Mouse (Mus musculus) liver, embryonic 15.5 days (tissue): ENCODE data around the gene Cux2. TPM values are rescaled to one million over a fixed set of nuclear protein-coding genes. Genes with fewer than 3 reads are reported as not detected.

Source experiments
- ATAC-seq: fragments of 200-750 bp; cut with Nextera tagmentation; 2 replicates; pipeline ENCODE4 v1.8.0; 2017; ENCODE audit warnings: moderate number of reproducible peaks, mild to moderate bottlenecking, moderate library complexity; ENCODE audit not compliant: insufficient read depth
- H3K27ac ChIP-seq: fragments of 300-500 bp; sonication (generic); replicated peaks from 2 replicates; pipeline ENCODE4 v1.5.1; 2015; ENCODE audit warnings: mild to moderate bottlenecking, inconsistent platforms
- H3K27me3 ChIP-seq: fragments of 300-500 bp; sonication (generic); 2 replicates; pipeline ENCODE4 v1.6.1; 2015; ENCODE audit warnings: mild to moderate bottlenecking, inconsistent platforms
- H3K36me3 ChIP-seq: fragments of 300-500 bp; sonication (generic); replicated peaks from 2 replicates; pipeline ENCODE4 v1.6.1; 2015; ENCODE audit warnings: moderate library complexity, mild to moderate bottlenecking, inconsistent platforms
- H3K4me1 ChIP-seq: fragments of 300-500 bp; sonication (generic); replicated peaks from 2 replicates; pipeline ENCODE4 v1.6.1; 2015; ENCODE audit warnings: inconsistent platforms
- H3K4me2 ChIP-seq: fragments of 300-500 bp; sonication (generic); 2 replicates; pipeline ENCODE4 v1.6.1; 2015; ENCODE audit warnings: moderate library complexity, mild to moderate bottlenecking, inconsistent platforms
- H3K4me3 ChIP-seq: fragments of 300-500 bp; sonication (generic); replicated peaks from 2 replicates; pipeline ENCODE4 v1.5.1; 2015; ENCODE audit warnings: mild to moderate bottlenecking, inconsistent platforms
- H3K9ac ChIP-seq: fragments of 300-500 bp; sonication (generic); 2 replicates; pipeline ENCODE4 v1.6.1; 2015; ENCODE audit warnings: moderate library complexity, mild to moderate bottlenecking, inconsistent platforms
- H3K9me3 ChIP-seq: fragments of 300-500 bp; sonication (generic); replicated peaks from 2 replicates; pipeline ENCODE4 v1.6.1; 2016; ENCODE audit warnings: inconsistent platforms
- WGBS: fragments of 180-500 bp; shearing (Covaris S2); methylation state at CpG from one replicate; pipeline ENCODE4 v1.1.7; 2015; ENCODE audit warnings: mixed read lengths; ENCODE audit not compliant: insufficient replicate concordance; 5-methylcytosine and 5-hydroxymethylcytosine counted together
- polyA plus RNA-seq: library from polyadenylated mRNA; unstranded; fragments of >200 nt; fragmentation: Nextera tagmentation; extraction: Ambion mirVana; gene quantifications from 2 replicates; pipeline ENCODE4 v1.2.1, GENCODE M21; 2015

Gene Cux2
- polyA plus RNA-seq, 1 experiment from 2014 or later: 1.8 TPM

DNA sequence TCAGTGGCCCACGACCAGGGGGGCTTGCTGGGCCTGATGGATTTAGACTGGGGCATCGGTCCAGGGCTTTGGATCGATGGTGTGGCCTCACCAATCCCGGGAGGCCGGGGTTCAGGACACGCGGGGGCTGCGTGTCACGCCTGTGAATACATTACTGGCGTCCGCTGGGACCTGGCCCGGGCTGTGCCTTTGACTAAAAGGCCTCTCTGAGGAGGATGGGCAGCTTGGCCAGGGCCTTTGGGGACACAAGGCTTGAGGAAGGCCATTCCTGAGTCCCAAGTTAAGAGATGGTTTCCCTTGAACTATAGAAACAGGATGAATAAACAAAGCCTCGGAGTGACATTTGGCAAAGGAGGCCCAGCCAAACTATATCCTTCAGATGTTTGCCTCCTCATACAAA is 32.6 kb downstream of the Cux2 start:
- H3K27me3 ChIP-seq: no peaks in the 10 kb centered on the region
- WGBS: 61% methylated on average over 13 of the region's 13 CpGs
- H3K27ac ChIP-seq: 0 out of 2 replicates have a peak overlapping the region, but pooled peaks have one; percentile 38
- no peak overlapping the region for H3K4me3 ChIP-seq
- H3K36me3 ChIP-seq: no peaks in the 10 kb centered on the region
- H3K4me2 ChIP-seq: peak overlapping the region; percentile 54
- ATAC-seq: no peak
- no peaks in the 10 kb centered on the region for H3K4me1 ChIP-seq
- H3K9ac ChIP-seq: no peak overlapping the region; the same call in 1 of the 2 replicates
- H3K9me3 ChIP-seq: no peaks in the 10 kb centered on the region

DNA sequence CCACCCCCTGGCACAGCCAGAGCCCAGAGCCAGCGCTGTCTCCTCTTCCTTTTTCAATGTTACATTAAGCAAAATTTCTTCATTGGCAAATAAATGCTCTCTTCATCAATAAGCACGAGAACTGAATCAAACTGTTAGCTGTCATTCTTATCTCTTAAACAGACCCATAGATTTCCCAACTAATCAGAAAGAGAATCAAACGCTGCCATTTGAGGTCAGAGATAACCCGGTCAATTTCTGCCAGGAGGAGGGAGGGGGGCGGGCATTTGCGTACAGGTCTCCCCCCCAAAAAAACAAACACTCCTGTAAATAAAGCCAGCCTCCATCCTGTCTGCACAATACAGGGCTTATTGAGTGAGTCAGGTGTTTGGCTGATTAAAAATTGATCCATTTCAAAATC is 33.2 kb downstream of the Cux2 start:
- no peak overlapping the region for H3K27ac ChIP-seq
- no peaks in the 10 kb centered on the region for H3K4me1 ChIP-seq
- no peaks in the 10 kb centered on the region for H3K36me3 ChIP-seq
- H3K9me3 ChIP-seq: no peaks in the 10 kb centered on the region
- 50% methylated on average over 6 of the region's 6 CpGs for WGBS
- no peak for ATAC-seq
- no peak overlapping the region for H3K9ac ChIP-seq
- H3K27me3 ChIP-seq: no peaks in the 10 kb centered on the region
- no peak overlapping the region for H3K4me3 ChIP-seq
- peak overlapping the region; percentile 54 for H3K4me2 ChIP-seq

- Histone ChIP-seq H3K4me1 (no peaks in the 10 kb centered on the region), H3K36me3 (no peaks in the 10 kb centered on the region), H3K4me2 (no peak overlapping the region), H3K27me3 (no peaks in the 10 kb centered on the region), H3K27ac (no peak overlapping the region), H3K9ac (no peak overlapping the region), H3K9me3 (no peaks in the 10 kb centered on the region), H3K4me3 (no peak overlapping the region)
- ATAC-seq: no peak
- 73% methylated on average over 17 of the region's 17 CpGs for WGBS
These were observed 34.8 kb downstream of the Cux2 start for GRCm38 (mm10) chr5:122015149-122015548.

GRCm38 (mm10) chr5:122014671-122015070 is 35.2 kb downstream of the Cux2 start:
- ATAC-seq: no peak
- 68% methylated on average over 8 of the region's 8 CpGs for WGBS
- H3K4me3 ChIP-seq: no peak overlapping the region
- no peaks in the 10 kb centered on the region for H3K9me3 ChIP-seq
- no peak overlapping the region for H3K27ac ChIP-seq
- no peaks in the 10 kb centered on the region for H3K4me1 ChIP-seq
- no peaks in the 10 kb centered on the region for H3K27me3 ChIP-seq
- H3K4me2 ChIP-seq: no peak overlapping the region
- no peaks in the 10 kb centered on the region for H3K36me3 ChIP-seq
- H3K9ac ChIP-seq: no peak overlapping the region

DNA sequence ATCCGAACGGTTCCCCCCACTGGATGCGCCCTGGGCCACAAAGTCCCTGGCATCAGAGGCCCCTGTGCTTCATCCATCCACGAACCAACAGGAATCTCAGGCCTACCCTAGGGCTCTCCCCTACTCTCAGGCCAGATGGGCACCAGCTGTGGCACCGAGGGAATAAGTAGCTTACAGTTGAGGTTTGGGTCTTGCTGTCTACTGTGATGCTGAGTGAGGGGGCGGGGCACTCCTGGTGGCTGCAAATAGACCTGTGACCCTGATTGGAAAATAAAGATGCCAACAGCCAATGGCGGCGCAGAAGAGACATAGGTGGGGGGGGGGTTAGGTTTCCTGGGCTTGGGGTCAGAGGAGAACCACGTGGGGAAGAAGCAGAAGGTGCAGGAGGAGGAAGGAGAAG is 38.6 kb downstream of the Cux2 start:
- Histone ChIP-seq H3K4me2 (no peak overlapping the region), H3K9ac (no peak overlapping the region), H3K36me3 (no peaks in the 10 kb centered on the region), H3K27ac (no peak overlapping the region), H3K27me3 (no peaks in the 10 kb centered on the region), H3K9me3 (no peaks in the 10 kb centered on the region), H3K4me3 (no peak overlapping the region), H3K4me1 (peaks cover 5% of the 10 kb centered on the region; the same call in 1 of the 2 replicates)
- 27% methylated on average over 9 of the region's 9 CpGs for WGBS
- ATAC-seq: no peak

DNA sequence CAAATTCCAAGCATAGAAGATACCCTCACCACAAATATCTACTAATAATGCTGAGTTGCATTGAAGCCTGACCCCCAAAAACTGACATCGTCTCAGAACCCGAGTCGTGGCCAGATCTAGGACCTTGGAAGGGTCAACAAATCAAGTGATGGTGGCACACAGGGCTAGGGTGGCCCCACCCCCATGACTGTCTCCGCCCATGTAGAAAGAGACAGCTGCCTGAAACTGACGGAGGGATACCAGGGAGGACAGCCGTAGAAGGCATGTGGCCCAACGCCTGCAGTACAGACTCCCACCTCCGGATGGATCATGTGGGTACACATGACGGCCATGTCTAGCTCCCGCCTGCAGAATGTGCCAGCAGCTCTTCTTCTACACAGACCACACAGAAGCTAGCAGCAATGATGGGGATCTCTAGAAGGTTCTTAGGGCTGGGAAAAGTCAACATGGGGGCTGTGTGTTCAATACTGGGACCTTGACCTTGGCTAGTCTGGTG is 41.9 kb downstream of the Cux2 start:
- Histone ChIP-seq H3K27ac (no peak overlapping the region), H3K36me3 (no peaks in the 10 kb centered on the region), H3K9me3 (no peaks in the 10 kb centered on the region), H3K4me3 (no peak overlapping the region), H3K4me1 (peaks cover 17% of the 10 kb centered on the region), H3K9ac (no peak overlapping the region), H3K4me2 (no peak overlapping the region), H3K27me3 (no peaks in the 10 kb centered on the region)
- no peak for ATAC-seq
- WGBS: 69% methylated on average over 10 of the region's 10 CpGs

DNA sequence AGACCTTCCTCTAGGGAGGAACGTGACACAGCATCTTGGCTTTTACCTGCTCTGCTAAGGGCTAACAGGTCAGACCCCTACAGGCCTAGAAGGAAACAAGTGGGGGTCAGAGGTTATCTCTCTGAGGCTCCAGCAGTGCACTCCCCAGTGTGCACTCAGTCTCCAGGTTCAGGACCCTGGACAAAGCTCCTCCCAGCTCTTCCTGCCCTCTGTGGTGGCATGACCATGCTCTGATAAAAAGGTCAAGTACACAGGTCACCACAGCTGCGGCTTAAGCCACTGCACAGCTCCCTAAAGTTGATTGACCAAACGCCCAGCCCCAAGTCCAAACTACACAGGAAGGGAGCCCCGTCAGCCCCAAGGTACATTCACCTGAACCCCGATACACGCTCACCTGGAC is 46.4 kb downstream of the Cux2 start:
- Histone ChIP-seq H3K9ac (no peak overlapping the region), H3K9me3 (no peaks in the 10 kb centered on the region), H3K27me3 (no peaks in the 10 kb centered on the region), H3K4me2 (no peak overlapping the region), H3K4me3 (no peak overlapping the region), H3K36me3 (no peaks in the 10 kb centered on the region), H3K4me1 (peaks cover 27% of the 10 kb centered on the region), H3K27ac (no peak overlapping the region)
- peak; percentile 61; the same call in 1 of the 2 replicates for ATAC-seq
- 27% methylated on average over 6 of the region's 6 CpGs for WGBS

- Histone ChIP-seq H3K4me2 (no peak overlapping the region), H3K27ac (no peak overlapping the region), H3K4me3 (no peak overlapping the region), H3K4me1 (peaks cover 26% of the 10 kb centered on the region), H3K9ac (no peak overlapping the region), H3K27me3 (no peaks in the 10 kb centered on the region), H3K36me3 (no peaks in the 10 kb centered on the region), H3K9me3 (no peaks in the 10 kb centered on the region)
- WGBS: 67% methylated on average over 18 of the region's 18 CpGs
- ATAC-seq: no peak
These were observed 47.8 kb downstream of the Cux2 start for GRCm38 (mm10) chr5:122002148-122002547.

DNA sequence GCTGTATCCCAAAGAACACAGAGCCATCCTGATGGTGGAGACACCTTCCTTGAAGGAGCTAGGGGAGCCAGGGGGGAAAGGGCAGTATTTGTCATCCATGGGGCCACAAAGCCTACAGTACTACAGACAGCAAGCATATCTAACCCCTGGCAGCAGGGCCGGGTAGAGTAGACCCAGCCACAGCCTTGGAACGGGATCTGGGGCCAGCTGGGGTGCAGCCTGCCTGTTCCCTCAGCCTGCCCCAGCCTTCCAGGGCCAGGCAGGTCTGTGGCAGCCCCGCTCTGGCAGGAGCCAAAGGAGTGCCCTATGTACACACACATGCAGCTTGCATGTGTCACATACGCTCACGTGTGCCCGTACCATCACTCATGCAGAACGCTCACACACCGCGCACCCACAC is 48.6 kb downstream of the Cux2 start:
- H3K4me2 ChIP-seq: no peak overlapping the region
- 74% methylated on average over 9 of the region's 9 CpGs for WGBS
- peaks cover 35% of the 10 kb centered on the region for H3K4me1 ChIP-seq
- no peak for ATAC-seq
- H3K9me3 ChIP-seq: no peaks in the 10 kb centered on the region
- no peak overlapping the region for H3K9ac ChIP-seq
- no peak overlapping the region for H3K27ac ChIP-seq
- no peak overlapping the region for H3K4me3 ChIP-seq
- H3K27me3 ChIP-seq: no peaks in the 10 kb centered on the region
- no peaks in the 10 kb centered on the region for H3K36me3 ChIP-seq

- H3K4me1 ChIP-seq: peaks cover 35% of the 10 kb centered on the region
- WGBS: 82% methylated on average over 16 of the region's 16 CpGs
- H3K9me3 ChIP-seq: no peaks in the 10 kb centered on the region
- H3K36me3 ChIP-seq: no peaks in the 10 kb centered on the region
- no peak overlapping the region for H3K9ac ChIP-seq
- H3K4me3 ChIP-seq: no peak overlapping the region
- ATAC-seq: no peak
- no peak overlapping the region for H3K4me2 ChIP-seq
- H3K27ac ChIP-seq: no peak overlapping the region
- H3K27me3 ChIP-seq: no peaks in the 10 kb centered on the region
These were observed 49.5 kb downstream of the Cux2 start for GRCm38 (mm10) chr5:122000381-122000780.

- H3K27ac ChIP-seq: no peak overlapping the region
- H3K4me1 ChIP-seq: peaks cover 31% of the 10 kb centered on the region
- no peak overlapping the region for H3K4me2 ChIP-seq
- no peaks in the 10 kb centered on the region for H3K36me3 ChIP-seq
- 43% methylated on average over 10 of the region's 10 CpGs for WGBS
- no peak overlapping the region for H3K9ac ChIP-seq
- no peaks in the 10 kb centered on the region for H3K9me3 ChIP-seq
- H3K4me3 ChIP-seq: no peak overlapping the region
- no peaks in the 10 kb centered on the region for H3K27me3 ChIP-seq
- ATAC-seq: no peak
These were observed 50.7 kb downstream of the Cux2 start for GRCm38 (mm10) chr5:121998981-121999795.
